Mouse (Mus musculus): ENCODE data around the gene Prss57. TPM values are rescaled to one million over a fixed set of nuclear protein-coding genes. Genes with fewer than 3 reads are reported as not detected.
A peak's percentile ranks its signal among the peaks of the same experiment; 100 is the strongest.

Gene Prss57
- polyA plus RNA-seq, 1 experiment from 2014 or later, result 0.11 TPM

- Histone ChIP-seq H3K36me3 (ENCODE audit: insufficient read depth, low read length) (no peaks in the 10 kb centered on the region), H3K4me3 (ENCODE audit: low read depth, low read length) (no peak overlapping the region), H3K4me2 (replicated peaks; ENCODE audit: low read depth, low read length) (no peak overlapping the region), H3K9me3 (ENCODE audit: low read length) (no peaks in the 10 kb centered on the region), H3K4me1 (ENCODE audit: insufficient read depth, low read depth, low read length) (no peaks in the 10 kb centered on the region), H3K27me3 (replicated peaks; ENCODE audit: insufficient read depth, low read length) (no peaks in the 10 kb centered on the region), H3K9ac (replicated peaks; ENCODE audit: low read depth) (no peak overlapping the region), H3K27ac (ENCODE audit: low read length) (no peak overlapping the region)
- TF ChIP-seq CTCF (IDR thresholded peaks at IDR 0.05), result no peak
- no peak for TF ChIP-seq EP300 (IDR thresholded peaks at IDR 0.05)
- DNase-seq (ENCODE audit: low spot score) (no peak), ATAC-seq (no peak)
- WGBS, result 34% methylated on average over 11 of the region's 11 CpGs
Observed at GRCm38 (mm10) chr10:79805636-79806035, 14.9 kb upstream of the Prss57 start.

DNA sequence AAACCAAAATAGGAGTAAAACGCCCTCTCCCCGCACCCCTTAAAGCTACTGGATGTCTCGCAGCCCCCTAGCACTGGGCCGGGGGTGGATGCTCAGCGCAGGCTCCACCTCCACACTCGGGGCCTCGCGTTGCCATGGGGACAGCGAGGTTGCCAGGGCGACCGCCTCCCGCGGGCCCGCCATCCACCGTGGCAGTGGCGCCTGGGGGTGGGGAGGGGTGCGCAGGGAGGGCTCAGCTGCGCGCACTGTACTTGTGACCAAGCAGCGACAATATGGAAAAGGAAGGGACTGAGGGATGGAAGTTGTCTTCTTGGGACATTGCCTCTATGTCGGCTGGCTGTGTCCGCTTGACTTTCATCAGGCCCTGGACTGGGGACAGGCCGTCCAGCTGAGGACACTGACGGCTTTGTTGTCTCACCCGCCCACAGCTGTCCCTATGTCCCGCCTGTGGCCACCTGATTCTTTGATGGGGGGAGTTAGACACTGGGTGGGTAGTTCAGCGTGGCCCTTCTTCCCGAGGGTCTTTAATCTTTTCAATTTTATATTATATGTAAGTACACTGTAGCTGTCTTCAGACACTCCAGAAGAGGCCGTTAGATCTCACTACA, 13.1 kb upstream of the Prss57 start:
- ATAC-seq, result no peak
- Histone ChIP-seq H3K27ac (ENCODE audit: low read length) (no peak overlapping the region), H3K9ac (replicated peaks; ENCODE audit: low read depth) (no peak overlapping the region), H3K4me2 (replicated peaks; ENCODE audit: low read depth, low read length) (no peak overlapping the region), H3K4me3 (ENCODE audit: low read depth, low read length) (no peak overlapping the region), H3K27me3 (replicated peaks; ENCODE audit: insufficient read depth, low read length) (no peaks in the 10 kb centered on the region), H3K4me1 (ENCODE audit: insufficient read depth, low read depth, low read length) (no peaks in the 10 kb centered on the region), H3K36me3 (ENCODE audit: insufficient read depth, low read length) (no peaks in the 10 kb centered on the region), H3K9me3 (ENCODE audit: low read length) (no peaks in the 10 kb centered on the region)
- DNase-seq (ENCODE audit: low spot score), result no peak
- 24% methylated on average over 28 of the region's 29 CpGs for WGBS
- no peak for TF ChIP-seq CTCF (IDR thresholded peaks at IDR 0.05)

- no peaks in the 10 kb centered on the region for H3K9me3 ChIP-seq (ENCODE audit: low read length)
- DNase-seq (ENCODE audit: low spot score) (peak; percentile 60), ATAC-seq (peak; percentile 70)
- H3K9ac ChIP-seq (replicated peaks; ENCODE audit: low read depth), result no peak overlapping the region
- TF ChIP-seq CTCF (IDR thresholded peaks at IDR 0.05), result no peak
- TF ChIP-seq EP300 (IDR thresholded peaks at IDR 0.05), result no peak
- WGBS, result 46% methylated on average over 11 of the region's 11 CpGs
- no peak overlapping the region for H3K4me2 ChIP-seq (replicated peaks; ENCODE audit: low read depth, low read length)
- no peak overlapping the region for H3K27ac ChIP-seq (ENCODE audit: low read length)
- H3K4me1 ChIP-seq (ENCODE audit: insufficient read depth, low read depth, low read length), result no peaks in the 10 kb centered on the region
- H3K4me3 ChIP-seq (ENCODE audit: low read depth, low read length), result no peak overlapping the region
- no peaks in the 10 kb centered on the region for H3K27me3 ChIP-seq (replicated peaks; ENCODE audit: insufficient read depth, low read length)
- no peaks in the 10 kb centered on the region for H3K36me3 ChIP-seq (ENCODE audit: insufficient read depth, low read length)
Observed at GRCm38 (mm10) chr10:79802331-79802971, 11.7 kb upstream of the Prss57 start.

GRCm38 (mm10) chr10:79801837-79802236, 11.1 kb upstream of the Prss57 start:
- 48% methylated on average over 3 of the region's 3 CpGs for WGBS
- no peaks in the 10 kb centered on the region for H3K9me3 ChIP-seq (ENCODE audit: low read length)
- no peaks in the 10 kb centered on the region for H3K27me3 ChIP-seq (replicated peaks; ENCODE audit: insufficient read depth, low read length)
- TF ChIP-seq EP300 (IDR thresholded peaks at IDR 0.05), result no peak
- TF ChIP-seq CTCF (IDR thresholded peaks at IDR 0.05), result no peak
- H3K4me2 ChIP-seq (replicated peaks; ENCODE audit: low read depth, low read length), result no peak overlapping the region
- H3K4me1 ChIP-seq (ENCODE audit: insufficient read depth, low read depth, low read length), result no peaks in the 10 kb centered on the region
- H3K9ac ChIP-seq (replicated peaks; ENCODE audit: low read depth), result no peak overlapping the region
- H3K4me3 ChIP-seq (ENCODE audit: low read depth, low read length), result no peak overlapping the region
- no peaks in the 10 kb centered on the region for H3K36me3 ChIP-seq (ENCODE audit: insufficient read depth, low read length)
- H3K27ac ChIP-seq (ENCODE audit: low read length), result no peak overlapping the region
- no peak for DNase-seq (ENCODE audit: low spot score)
- no peak for ATAC-seq

- WGBS, result 84% methylated on average over 11 of the region's 11 CpGs
- ATAC-seq, result no peak
Observed at GRCm38 (mm10) chr10:79800508-79800907, 9.7 kb upstream of the Prss57 start.

DNA sequence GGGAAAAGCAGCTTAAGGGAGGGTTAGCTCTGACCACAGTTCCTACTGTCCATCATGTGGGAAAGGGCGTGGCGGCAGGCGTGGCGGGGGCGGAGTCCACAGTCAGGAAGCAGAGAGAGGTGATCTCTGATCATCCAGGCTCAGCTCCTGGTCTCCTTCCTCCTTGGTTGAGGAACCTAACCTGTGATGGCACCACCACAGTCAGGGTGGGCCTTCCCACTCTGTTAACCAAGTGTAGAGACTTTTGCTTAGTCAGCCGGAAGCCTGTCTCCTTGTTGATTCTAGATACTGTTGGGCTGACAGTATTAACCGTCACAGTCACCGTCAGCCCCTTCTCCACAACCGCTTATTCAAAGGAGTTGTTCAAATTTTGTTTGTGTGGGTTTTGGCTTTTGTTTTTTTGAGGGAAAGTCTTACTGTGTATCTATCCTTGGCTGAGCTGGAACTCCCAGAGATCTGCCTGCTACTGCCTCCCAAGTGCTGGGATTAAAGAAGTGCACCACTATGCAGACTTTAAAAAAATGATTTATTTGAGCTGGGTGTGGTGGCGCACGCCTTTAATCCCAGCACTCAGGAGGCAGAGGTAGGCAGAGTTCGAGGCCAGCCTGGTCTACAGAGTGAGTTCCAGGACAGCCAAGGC, 7.6 kb upstream of the Prss57 start:
- no peak for ATAC-seq
- 85% methylated on average over 12 of the region's 12 CpGs for WGBS

More at GRCm38 (mm10) chr10:79800508-79800907, 9.7 kb upstream of the Prss57 start:
- Histone ChIP-seq H3K36me3 (ENCODE audit: insufficient read depth, low read length) (no peaks in the 10 kb centered on the region), H3K27me3 (replicated peaks; ENCODE audit: insufficient read depth, low read length) (no peaks in the 10 kb centered on the region), H3K4me3 (ENCODE audit: low read depth, low read length) (no peak overlapping the region), H3K9ac (replicated peaks; ENCODE audit: low read depth) (no peak overlapping the region), H3K4me2 (replicated peaks; ENCODE audit: low read depth, low read length) (no peak overlapping the region), H3K27ac (ENCODE audit: low read length) (no peak overlapping the region), H3K9me3 (ENCODE audit: low read length) (no peaks in the 10 kb centered on the region), H3K4me1 (ENCODE audit: insufficient read depth, low read depth, low read length) (no peaks in the 10 kb centered on the region)
- TF ChIP-seq CTCF (IDR thresholded peaks at IDR 0.05), result no peak
- TF ChIP-seq EP300 (IDR thresholded peaks at IDR 0.05), result no peak
- no peak for DNase-seq (ENCODE audit: low spot score)

More for the DNA sequence above, 7.6 kb upstream of the Prss57 start:
- no peak overlapping the region for H3K4me2 ChIP-seq (replicated peaks; ENCODE audit: low read depth, low read length)
- TF ChIP-seq EP300 (IDR thresholded peaks at IDR 0.05) (no peak), CTCF (IDR thresholded peaks at IDR 0.05) (no peak)
- DNase-seq (ENCODE audit: low spot score), result no peak
- H3K4me1 ChIP-seq (ENCODE audit: insufficient read depth, low read depth, low read length), result peaks cover 10% of the 10 kb centered on the region; the same call in 1 of the 2 replicates
- H3K4me3 ChIP-seq (ENCODE audit: low read depth, low read length), result no peak overlapping the region
- no peak overlapping the region for H3K27ac ChIP-seq (ENCODE audit: low read length)
- H3K9me3 ChIP-seq (ENCODE audit: low read length), result no peaks in the 10 kb centered on the region
- H3K27me3 ChIP-seq (replicated peaks; ENCODE audit: insufficient read depth, low read length), result no peaks in the 10 kb centered on the region
- no peaks in the 10 kb centered on the region for H3K36me3 ChIP-seq (ENCODE audit: insufficient read depth, low read length)
- no peak overlapping the region for H3K9ac ChIP-seq (replicated peaks; ENCODE audit: low read depth)

Data from lung, postnatal 0 days (tissue).